Mouse (Mus musculus) embryonic facial prominence, embryonic 14.5 days (tissue): Measurements from ENCODE around the gene Tns4. TPM values are rescaled to one million over a fixed set of nuclear protein-coding genes. Genes with fewer than 3 reads are reported as not detected.

Experiments
- ATAC-seq: fragments of 200-750 bp; cut with Nextera tagmentation; 2 replicates; pipeline ENCODE4 v1.8.0; 2017; ENCODE audit warnings: low read depth, moderate number of reproducible peaks, moderate TSS enrichment
- DNase-seq: peaks from one replicate; pipeline ENCODE4 v3.0.0-alpha.2; 2015; ENCODE audit warnings: low spot score
- H3K27ac ChIP-seq: fragments of 300-500 bp; sonication (generic); replicated peaks from 2 replicates; pipeline ENCODE4 v1.5.1; 2014; ENCODE audit warnings: low read depth, mild to moderate bottlenecking, low read length, moderate library complexity
- H3K27me3 ChIP-seq: fragments of 300-500 bp; sonication (generic); replicated peaks from 2 replicates; pipeline ENCODE4 v1.6.1; 2014; ENCODE audit warnings: low read length; ENCODE audit not compliant: control insufficient read depth, insufficient read depth
- H3K36me3 ChIP-seq: fragments of 300-500 bp; sonication (generic); 2 replicates; pipeline ENCODE4 v1.6.1; 2014; ENCODE audit warnings: low read length, mixed read lengths; ENCODE audit not compliant: control insufficient read depth, insufficient read depth
- H3K4me1 ChIP-seq: fragments of 300-500 bp; sonication (generic); 2 replicates; pipeline ENCODE4 v1.6.1; 2014; ENCODE audit warnings: antibody characterized with exemption, low read length; ENCODE audit not compliant: control insufficient read depth, insufficient read depth
- H3K4me2 ChIP-seq: fragments of 300-500 bp; sonication (generic); 2 replicates; pipeline ENCODE4 v1.6.1; 2014; ENCODE audit warnings: low read depth, mild to moderate bottlenecking, low read length, moderate library complexity, mixed read lengths
- H3K4me3 ChIP-seq: fragments of 300-500 bp; sonication (generic); 2 replicates; pipeline ENCODE4 v1.5.1; 2014; ENCODE audit warnings: low read depth, mild to moderate bottlenecking, low read length
- H3K9ac ChIP-seq: fragments of 300-500 bp; sonication (generic); 2 replicates; pipeline ENCODE4 v1.6.1; 2014; ENCODE audit warnings: low read depth, mild to moderate bottlenecking, low read length, moderate library complexity, mixed read lengths
- H3K9me3 ChIP-seq: fragments of 300-500 bp; sonication (generic); 2 replicates; pipeline ENCODE4 v1.6.1; 2016; ENCODE audit warnings: low read length; ENCODE audit not compliant: control insufficient read depth
- WGBS: fragments of 180-500 bp; shearing (Covaris S2); extraction: QIAGEN DNeasy Blood & Tissue Kit; methylation state at CpG from one replicate; pipeline ENCODE4 v1.1.7; 2014; 5-methylcytosine and 5-hydroxymethylcytosine counted together
- polyA plus RNA-seq: library from polyadenylated mRNA; unstranded; fragments of >200 nt; fragmentation: Nextera tagmentation; extraction: Ambion mirVana; gene quantifications from 2 replicates; pipeline ENCODE4 v1.2.1, GENCODE M21; 2014

The Tns4 gene
- polyA plus RNA-seq, 1 experiment from 2014 or later = 1.0 TPM

DNA sequence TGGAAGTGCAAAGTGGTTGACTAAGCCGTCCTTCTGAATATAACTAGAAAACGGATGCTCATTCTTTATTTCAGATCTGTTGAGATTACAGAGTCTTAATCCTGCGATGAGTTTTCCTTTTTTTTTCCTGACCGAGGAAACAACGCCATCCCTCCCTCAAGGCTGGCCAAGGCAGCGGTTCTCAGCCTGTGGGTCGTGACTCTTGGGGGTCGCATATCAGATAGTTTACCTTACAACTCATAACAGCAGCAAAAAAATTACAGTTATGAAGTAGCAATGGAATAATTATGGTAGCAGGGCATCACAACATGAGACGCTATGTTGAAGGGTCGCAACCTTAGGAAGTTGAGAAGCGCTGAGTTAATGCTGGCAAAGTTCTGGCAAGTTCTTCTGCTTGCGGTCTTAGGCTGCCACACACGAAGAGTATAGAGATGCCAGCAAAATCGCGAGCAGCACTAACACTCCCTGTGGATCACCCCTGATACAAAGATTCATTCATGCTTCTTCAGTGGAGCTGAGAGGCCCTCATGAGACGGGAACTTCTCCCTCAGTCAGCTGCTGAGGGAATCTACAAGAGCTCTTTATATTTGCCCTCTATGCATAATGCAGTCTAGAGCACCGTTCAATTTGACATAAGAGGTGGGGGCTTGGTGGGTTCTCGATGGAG is 64.5 kb downstream of the Tns4 start:
- peak overlapping the region; percentile 81 for H3K4me3 ChIP-seq
- peak overlapping the region; percentile 55 for H3K4me2 ChIP-seq
- 0 out of 2 replicates have a peak, but pooled peaks cover 12% of the 10 kb centered on the region for H3K4me1 ChIP-seq
- WGBS = 35% methylated on average over 18 of the region's 18 CpGs
- H3K27me3 ChIP-seq = no peaks in the 10 kb centered on the region
- H3K9me3 ChIP-seq = no peaks in the 10 kb centered on the region
- peaks cover 24% of the 10 kb centered on the region for H3K36me3 ChIP-seq
- peak overlapping the region; percentile 45 for H3K9ac ChIP-seq
- DNase-seq = peak; percentile 59
- ATAC-seq = peak; percentile 14
- peak overlapping the region; percentile 80 for H3K27ac ChIP-seq

DNA sequence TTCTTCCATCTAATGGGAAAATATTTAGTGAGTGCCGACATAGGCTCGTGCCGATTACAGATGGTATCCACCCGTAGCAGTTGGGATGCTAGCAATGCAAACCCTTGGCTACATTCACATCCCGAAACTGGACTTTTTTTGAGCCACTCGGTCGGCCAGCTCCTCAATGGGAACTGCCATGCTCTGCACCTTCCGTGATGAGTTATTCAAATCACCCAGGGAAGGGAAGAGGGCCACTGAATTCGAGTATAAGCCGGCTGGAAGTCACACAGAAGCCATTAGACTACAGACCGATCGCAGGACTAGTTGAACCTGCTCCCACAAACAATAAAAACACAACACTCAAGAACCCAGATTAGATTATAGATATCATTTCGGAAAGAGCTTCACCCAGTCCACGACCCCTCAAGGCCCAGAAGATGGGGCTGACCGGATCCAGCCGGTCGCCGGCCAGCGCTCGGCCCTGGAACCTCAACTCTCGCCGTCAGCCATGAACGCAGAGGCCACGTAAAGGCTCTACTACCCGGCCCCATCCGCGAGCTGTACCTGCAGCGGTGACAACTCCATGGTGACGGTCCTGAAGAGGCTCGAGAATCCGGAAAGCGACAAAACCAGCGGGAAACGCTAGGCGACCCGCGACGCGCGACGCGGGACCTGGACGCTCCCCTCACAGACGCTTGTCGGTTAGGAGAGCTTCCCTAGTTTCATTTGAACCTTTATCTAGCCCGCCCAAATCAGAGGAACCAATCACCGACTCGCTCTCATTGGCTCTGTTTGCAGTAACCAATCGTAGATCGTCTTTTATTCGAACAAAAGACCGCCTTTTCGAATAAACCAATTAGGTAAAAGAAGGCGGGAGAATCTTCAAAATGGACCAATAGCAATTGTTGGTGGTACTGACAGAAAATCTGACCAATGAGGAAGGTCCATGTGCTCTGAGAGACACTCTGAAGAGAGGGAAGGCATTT is 65.3 kb downstream of the Tns4 start, which contains the start of gene Top2a:
Top2a (minus strand) TSS at position 690 of the 968 bp plus-strand sequence.
- Histone ChIP-seq H3K9me3 (no peaks in the 10 kb centered on the region), H3K9ac (peak within 1 kb of the TSS; percentile 87), H3K36me3 (peaks cover 28% of the 10 kb centered on the region), H3K4me3 (peak within 1 kb of the TSS; percentile 81), H3K4me2 (peak within 1 kb of the TSS; percentile 70), H3K27ac (peak within 1 kb of the TSS; percentile 80), H3K27me3 (no peaks in the 10 kb centered on the region), H3K4me1 (0 out of 2 replicates have a peak, but pooled peaks cover 12% of the 10 kb centered on the region)
- 0% methylated on average over 54 of the region's 54 CpGs for whole genome bisulfite sequencing
- ATAC-seq (peak; percentile 96), DNase-seq (peak; percentile 98)

DNA sequence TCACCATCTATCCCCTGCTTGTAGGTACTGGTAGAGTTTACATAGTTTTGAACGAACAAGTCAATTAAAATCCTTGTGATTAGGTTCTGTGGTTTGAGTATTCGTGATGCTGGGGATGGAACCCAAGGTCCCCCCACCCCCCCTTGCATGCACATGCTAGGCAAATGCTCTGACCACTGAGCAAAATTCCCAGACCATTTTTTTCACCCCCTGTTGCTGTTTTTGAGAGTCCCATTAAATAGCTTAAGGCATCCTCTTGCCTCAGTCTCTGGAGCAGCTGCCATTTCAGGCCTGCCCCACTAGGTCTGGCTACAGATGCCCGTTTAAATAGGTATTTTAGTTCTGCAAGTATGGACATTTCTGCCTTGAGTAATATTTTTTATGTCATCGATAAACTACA is 66.0 kb downstream of the Tns4 start:
- H3K9me3 ChIP-seq = no peaks in the 10 kb centered on the region
- no peak for ATAC-seq
- H3K9ac ChIP-seq = peak overlapping the region; percentile 87
- no peaks in the 10 kb centered on the region for H3K27me3 ChIP-seq
- 5% methylated on average over 4 of the region's 4 CpGs for WGBS
- no peak overlapping the region for H3K27ac ChIP-seq
- 0 out of 2 replicates have a peak, but pooled peaks cover 12% of the 10 kb centered on the region for H3K4me1 ChIP-seq
- peak overlapping the region; percentile 70 for H3K4me2 ChIP-seq
- H3K4me3 ChIP-seq = peak overlapping the region; percentile 81
- DNase-seq = no peak
- peaks cover 34% of the 10 kb centered on the region for H3K36me3 ChIP-seq

DNA sequence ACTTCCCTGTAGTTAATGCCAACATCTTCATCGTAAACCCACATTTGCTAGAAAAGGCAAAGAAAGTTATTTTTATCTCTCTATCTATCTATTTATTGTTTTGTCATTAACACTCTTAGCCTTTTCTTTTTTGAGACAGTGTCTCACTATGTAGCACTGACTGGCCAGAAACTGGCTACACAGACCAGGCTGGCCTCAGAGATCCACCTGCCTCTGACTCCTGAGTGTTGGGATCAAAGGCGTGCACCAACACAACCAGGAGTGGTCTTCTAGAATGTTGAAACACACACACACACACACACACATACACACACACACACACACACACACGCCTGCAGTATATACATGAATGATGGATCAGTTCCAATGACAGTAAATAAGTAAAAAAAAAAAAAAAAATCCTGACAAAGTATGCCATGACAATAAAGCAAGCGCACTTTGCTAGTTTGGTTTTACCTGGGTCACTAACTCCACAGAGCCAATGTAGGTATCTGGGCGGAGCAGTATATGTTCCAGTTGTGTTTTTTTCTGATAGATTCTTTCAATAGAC is 66.6 kb downstream of the Tns4 start:
- Histone ChIP-seq H3K4me1 (0 out of 2 replicates have a peak, but pooled peaks cover 12% of the 10 kb centered on the region), H3K36me3 (peaks cover 41% of the 10 kb centered on the region), H3K4me2 (peak overlapping the region; percentile 70), H3K4me3 (peak overlapping the region; percentile 81), H3K27me3 (no peaks in the 10 kb centered on the region), H3K9me3 (no peaks in the 10 kb centered on the region), H3K27ac (no peak overlapping the region), H3K9ac (peak overlapping the region; percentile 87; the same call in 1 of the 2 replicates)
- WGBS = 84% methylated on average over 5 of the region's 5 CpGs
- DNase-seq (no peak), ATAC-seq (no peak)

DNA sequence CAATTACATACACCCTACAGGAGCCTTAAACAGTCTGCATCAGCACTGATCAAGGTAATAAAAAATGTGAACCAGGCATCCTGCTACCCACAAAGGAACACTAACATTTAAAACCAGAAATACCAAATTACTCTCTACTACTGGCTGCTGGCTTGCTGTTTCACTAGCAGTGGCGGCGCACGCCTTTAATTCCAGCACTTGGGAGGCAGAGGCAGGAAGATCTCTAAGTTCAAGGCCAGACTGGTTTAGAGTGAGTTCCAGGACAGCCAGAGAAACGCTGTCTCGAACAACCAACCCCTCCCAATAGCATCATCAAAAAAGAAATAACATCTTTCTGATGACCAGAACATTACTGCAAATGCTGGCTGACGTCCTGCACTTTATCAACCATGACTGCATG is 69.3 kb downstream of the Tns4 start:
- DNase-seq (no peak), ATAC-seq (no peak)
- Histone ChIP-seq H3K36me3 (peaks cover 66% of the 10 kb centered on the region), H3K4me1 (0 out of 2 replicates have a peak, but pooled peaks cover 12% of the 10 kb centered on the region), H3K4me3 (no peak overlapping the region), H3K4me2 (no peak overlapping the region), H3K27me3 (no peaks in the 10 kb centered on the region), H3K9me3 (no peaks in the 10 kb centered on the region), H3K9ac (no peak overlapping the region), H3K27ac (no peak overlapping the region)
- WGBS = 95% methylated on average over 6 of the region's 6 CpGs

Other genes with a start within 250 kb of the Tns4 start
- 3.9 and 4.3 TPM in 2 replicates for gene Wipf2, start 225.7 kb downstream of the Tns4 start, polyA plus RNA-seq
- 22.7 and 23.0 TPM in 2 replicates for gene Cdc6, start 181.5 kb downstream of the Tns4 start, polyA plus RNA-seq
- 46.4 and 50.3 TPM in 2 replicates for gene Rara, start 161.5 kb downstream of the Tns4 start, polyA plus RNA-seq
- 0.34 and 0.56 TPM in 2 replicates for gene Gjd3, start 106.3 kb downstream of the Tns4 start, polyA plus RNA-seq
- gene Top2a, start 65.1 kb downstream of the Tns4 start, polyA plus RNA-seq = 181 and 201 TPM in 2 replicates
- gene Igfbp4, start 48.1 kb downstream of the Tns4 start, polyA plus RNA-seq = 966 and 1,068 TPM in 2 replicates
- gene Ccr7, start 65.8 kb upstream of the Tns4 start, polyA plus RNA-seq = 0.33 and 0.50 TPM in 2 replicates
- gene Smarce1, start 141.7 kb upstream of the Tns4 start, polyA plus RNA-seq = 130 and 146 TPM in 2 replicates
- gene Krt222, start 154.8 kb upstream of the Tns4 start, polyA plus RNA-seq = 0.66 and 0.70 TPM in 2 replicates
- 0.10 and 0.26 TPM in 2 replicates for gene Krt24, start 196.0 kb upstream of the Tns4 start, polyA plus RNA-seq
- 4.4 and 6.2 TPM in 2 replicates for gene Krt25, start 233.6 kb upstream of the Tns4 start, polyA plus RNA-seq
- gene Krt26, start 248.7 kb upstream of the Tns4 start, polyA plus RNA-seq = 0.24 and 0.42 TPM in 2 replicates